Mouse (Mus musculus) lung, postnatal 25 days (tissue): Measurements from ENCODE around the gene Fndc3a.
A peak's percentile ranks its signal among the peaks of the same experiment; 100 is the strongest.

ENCODE experiments used
- DNase-seq: peaks from one replicate; pipeline ENCODE4 v3.0.0; 2022; ENCODE audit warnings: low spot score

Fndc3a gene

GRCm38 (mm10) chr14:72671911-72672310 is 37.9 kb downstream of the Fndc3a start:
- DNase-seq = peak; percentile 15

GRCm38 (mm10) chr14:72670987-72671386 is 38.8 kb downstream of the Fndc3a start:
- no peak for DNase-seq

GRCm38 (mm10) chr14:72649268-72649667 is 60.5 kb downstream of the Fndc3a start:
- DNase-seq = no peak

- no peak for DNase-seq
These were observed 64.3 kb downstream of the Fndc3a start for GRCm38 (mm10) chr14:72645512-72645911.

- no peak for DNase-seq
These were observed 65.2 kb downstream of the Fndc3a start for GRCm38 (mm10) chr14:72644620-72645019.

DNA sequence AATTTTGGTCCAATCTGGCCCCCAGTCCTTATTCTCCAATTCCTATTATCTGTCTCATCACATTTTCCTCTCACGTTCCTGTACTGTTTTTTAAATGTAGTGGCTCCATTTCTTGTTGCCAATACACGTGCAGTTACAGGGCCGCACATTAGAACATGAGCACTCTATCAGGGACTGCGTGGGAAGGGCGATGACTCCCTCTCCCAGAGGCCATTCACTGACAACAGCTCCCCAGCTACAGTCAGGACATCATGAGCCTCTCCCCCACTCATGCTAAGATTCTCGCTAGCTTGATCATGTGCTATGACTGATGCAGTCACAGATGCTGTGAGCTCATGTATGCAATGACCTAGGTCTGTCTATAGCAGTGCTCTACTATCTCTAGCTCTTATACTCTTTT is 71.3 kb downstream of the Fndc3a start:
- no peak for DNase-seq

DNA sequence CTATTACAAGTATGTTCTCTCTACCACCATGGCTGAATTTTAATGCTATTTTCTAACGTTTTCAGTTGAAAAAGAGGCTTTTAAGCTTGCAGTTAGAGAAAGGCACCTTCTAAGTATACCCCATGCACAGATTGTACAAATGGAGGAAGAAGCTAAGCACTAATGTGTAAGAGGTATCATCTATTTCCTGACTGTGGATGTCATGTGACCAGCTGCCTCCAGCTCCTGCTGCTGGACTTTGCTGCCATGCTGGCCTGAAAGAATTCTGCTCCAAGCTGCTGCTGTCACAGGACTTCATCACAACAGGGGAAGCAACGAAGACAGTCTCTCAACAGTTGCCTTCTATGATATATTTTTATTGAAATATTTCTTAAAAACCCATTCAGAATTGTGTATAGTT is 76.2 kb downstream of the Fndc3a start:
- DNase-seq = no peak

DNA sequence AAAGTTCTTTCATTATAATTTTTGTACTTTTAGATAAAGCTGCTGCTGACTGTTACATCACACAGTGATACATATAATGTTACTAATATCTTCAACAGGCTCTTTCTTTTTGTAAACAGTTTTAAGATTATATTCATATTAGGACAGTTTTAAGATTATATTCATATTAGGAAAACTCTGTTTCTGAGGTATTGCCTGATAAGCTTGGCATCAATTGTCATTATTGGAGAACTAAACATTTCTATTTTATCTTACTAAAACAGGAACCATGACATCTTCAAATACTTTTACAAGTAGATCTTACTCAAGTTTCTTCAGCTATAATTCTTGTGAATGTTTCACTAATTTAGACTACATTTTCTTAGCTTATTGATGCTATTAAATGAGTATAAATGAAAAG is 84.4 kb downstream of the Fndc3a start:
- no peak for DNase-seq

- peak; percentile 21 for DNase-seq
These were observed 105.7 kb downstream of the Fndc3a start for GRCm38 (mm10) chr14:72604077-72604476.

DNA sequence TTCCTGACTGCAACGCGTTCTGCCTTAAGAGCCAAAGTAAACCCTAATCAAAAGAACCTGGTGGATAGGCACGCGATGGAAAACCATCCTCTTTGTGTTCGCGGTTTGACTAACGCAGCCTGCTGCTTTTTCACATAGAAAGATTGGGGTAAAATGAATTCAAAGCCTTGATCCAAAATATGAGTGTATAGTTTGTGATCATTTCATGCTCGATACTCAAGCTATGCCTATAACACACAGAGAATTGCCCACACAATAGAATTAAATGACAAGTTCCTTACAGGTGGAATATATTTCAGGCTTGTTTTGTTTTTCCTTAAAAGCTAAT is 106.6 kb downstream of the Fndc3a start:
- no peak for DNase-seq

DNA sequence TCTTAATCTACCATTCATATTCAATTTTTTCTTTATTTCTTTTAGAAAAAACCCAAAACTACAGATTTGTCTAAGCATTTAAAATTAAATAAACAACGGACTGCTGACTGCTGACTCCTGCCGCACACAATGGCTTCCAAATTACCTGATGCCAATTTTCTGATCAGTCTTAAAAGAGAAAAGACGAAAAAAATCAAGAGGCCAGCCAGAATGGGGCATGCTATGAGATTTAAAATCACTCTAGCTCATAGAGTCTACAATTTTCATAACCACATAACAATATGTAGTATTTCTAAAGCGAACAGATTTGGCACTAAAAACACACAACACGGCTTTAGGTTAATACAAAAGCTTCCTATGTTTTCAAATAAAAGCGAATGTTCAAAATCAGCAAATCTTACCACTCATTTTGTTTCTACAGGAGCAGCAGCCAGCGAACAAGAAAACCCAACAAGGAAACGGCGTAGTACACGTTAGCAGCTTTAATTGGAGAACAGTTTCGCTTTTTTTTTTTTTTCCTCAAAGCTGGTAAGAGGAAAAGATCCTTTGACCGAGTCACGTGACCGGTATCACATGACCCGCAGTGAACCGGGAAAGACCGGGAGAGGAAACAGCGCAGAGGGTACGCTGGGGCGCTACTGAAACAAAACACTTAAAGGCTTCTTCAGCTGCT is 107.1 kb downstream of the Fndc3a start:
- peak; percentile 93 for DNase-seq

DNA sequence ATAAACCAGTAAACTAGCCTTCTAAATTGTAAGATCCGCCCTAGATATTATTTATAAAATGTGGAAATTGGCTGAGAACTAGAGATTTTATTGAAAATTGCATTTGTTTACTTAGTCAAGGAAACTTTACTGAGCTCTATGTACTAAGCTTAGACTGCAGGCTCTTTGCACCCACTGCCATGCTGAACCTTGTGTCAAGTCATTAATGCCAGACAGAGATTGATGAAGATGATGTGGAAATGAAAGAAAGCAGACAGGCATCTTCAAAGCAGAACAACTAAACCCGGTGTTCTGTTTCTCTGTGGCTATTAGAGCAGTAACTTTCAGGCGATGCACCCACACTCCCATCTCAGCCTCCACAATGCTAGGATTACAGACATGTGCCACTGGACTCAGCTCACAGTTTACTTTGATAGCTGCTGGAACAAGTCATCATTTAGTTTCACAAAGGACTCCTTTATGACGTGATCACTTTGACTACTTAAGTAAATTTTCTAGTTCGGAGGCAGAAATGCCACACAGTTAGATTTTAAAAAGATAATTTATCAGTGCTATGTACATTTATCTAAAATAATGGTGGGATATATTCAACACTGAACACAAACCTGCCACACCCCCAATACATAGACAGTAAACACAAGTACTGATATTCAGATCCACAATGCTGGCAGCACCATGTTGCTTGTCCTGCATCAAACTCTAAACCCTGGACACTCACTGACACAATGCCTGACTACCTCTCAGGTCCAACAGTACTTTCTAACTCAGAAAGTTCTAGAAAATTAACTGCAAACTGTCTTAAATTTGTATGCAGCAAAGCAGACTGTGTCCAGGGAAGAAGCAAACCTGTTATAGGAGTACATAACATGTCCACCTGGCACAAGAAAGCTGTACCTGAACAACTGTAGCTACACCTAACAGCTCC is 108.2 kb downstream of the Fndc3a start:
- DNase-seq = no peak

DNA sequence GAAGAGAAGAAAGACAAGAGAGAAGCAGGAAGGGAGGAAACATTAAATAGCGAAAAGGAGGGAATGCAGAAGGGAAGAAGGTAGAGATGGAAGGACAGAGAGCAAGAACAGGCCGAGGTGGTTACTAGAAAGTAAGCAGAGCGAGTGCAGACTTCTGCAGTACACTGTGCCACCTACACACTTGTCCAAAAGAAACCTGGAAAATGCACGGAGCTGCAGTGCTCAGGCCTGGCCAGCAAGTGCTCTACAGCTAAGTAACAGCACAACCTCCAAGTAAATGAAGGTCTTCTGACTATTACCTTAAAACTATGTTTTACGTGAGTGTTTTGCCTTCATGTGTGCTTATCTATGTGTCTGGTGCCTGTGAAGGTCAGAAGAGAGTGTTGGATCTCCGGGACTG is 109.4 kb downstream of the Fndc3a start:
- no peak for DNase-seq

DNA sequence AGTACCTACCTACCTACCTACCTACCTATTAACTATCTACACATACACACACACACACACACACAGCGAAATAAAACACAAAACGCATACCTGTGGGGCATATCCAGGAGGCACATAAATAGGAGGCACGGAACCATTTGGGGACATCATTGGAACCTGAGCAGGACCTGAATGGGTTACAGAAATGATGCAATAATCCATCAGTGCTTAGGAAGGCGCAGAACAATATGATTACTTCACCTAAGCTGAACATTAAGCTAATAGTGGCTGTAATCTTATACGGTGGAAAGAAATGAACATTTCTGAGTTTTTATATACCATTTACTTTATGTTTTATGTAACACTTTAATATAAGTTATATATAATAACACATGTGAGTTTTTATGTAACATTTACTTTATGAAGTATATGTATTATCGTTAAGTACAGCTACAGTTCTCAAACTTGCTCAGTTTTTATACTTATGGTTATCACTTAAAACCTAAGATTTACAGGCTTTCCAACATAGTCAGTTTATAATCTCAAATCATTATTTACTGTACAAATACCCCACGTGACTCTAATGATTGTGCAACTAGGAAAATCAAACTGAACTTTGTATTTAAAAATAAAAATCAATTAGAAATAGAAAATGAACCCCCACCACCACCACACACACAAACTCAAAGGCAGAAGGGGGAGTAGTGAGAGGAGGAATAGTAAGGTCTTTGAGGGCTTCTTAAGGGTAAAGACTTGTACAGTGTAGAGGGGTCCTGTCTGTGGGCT is 110.6 kb downstream of the Fndc3a start:
- DNase-seq = no peak

- DNase-seq = no peak
These were observed 115.6 kb downstream of the Fndc3a start for GRCm38 (mm10) chr14:72594191-72594590.

DNA sequence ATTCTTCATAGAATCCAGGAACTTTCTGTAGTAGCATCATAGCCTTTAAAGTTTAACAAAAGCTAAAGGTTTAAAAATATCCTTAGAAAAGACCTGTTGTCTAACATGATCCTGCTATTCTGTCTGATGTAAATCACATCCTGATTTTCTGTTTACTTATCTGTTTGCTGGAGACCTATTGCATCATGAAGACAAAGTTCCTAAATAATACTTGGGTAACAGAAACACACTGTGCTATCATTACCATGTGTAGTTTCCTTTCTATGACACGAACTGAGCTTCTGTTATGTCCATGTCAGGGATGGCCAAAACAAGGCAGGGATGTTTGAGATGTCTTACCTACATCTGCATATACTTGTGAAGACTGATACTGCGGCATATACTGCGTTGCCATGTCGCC is 120.4 kb downstream of the Fndc3a start:
- no peak for DNase-seq

GRCm38 (mm10) chr14:72582979-72583378 is 126.8 kb downstream of the Fndc3a start:
- DNase-seq = no peak

DNA sequence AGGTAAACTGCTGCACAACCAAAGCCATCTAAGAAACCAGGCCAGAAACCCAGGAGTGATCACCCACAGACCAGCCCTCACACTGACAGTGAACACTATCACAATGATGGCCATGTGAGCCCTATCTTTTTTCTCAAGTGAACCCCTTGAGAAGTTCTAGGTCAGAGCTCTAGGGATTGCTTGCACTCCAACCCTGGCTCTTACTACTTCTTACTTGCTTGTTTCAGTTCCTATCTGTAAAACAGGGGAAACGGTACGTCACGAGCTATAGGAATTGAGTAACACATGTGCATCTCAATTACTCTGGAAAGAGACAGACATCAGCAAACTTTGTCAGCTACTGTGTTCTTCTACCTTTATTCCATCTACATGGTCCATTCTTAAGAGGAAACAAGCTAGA is 128.8 kb downstream of the Fndc3a start:
- peak; percentile 11 for DNase-seq

GRCm38 (mm10) chr14:72576283-72576682 is 133.5 kb downstream of the Fndc3a start:
- no peak for DNase-seq

DNA sequence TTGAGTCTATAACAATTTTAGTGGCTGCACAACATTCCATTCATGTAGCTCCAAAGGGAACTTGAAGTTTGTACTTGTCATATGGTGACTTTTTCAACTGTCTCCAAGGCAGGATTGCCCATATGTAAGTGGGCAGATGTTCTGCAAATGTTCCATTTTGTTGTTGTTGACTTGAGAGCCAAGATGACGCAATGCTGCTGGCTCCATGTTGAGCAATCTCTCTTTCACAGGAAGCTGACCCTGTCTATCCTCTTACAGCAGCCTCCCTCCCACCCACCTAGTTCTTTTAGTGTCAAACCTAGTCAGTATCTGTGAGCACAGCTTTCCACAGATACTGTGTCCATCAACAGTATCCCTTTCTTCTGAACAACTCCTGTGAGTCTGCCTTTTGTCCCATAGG is 145.9 kb downstream of the Fndc3a start:
- peak; percentile 41 for DNase-seq

DNA sequence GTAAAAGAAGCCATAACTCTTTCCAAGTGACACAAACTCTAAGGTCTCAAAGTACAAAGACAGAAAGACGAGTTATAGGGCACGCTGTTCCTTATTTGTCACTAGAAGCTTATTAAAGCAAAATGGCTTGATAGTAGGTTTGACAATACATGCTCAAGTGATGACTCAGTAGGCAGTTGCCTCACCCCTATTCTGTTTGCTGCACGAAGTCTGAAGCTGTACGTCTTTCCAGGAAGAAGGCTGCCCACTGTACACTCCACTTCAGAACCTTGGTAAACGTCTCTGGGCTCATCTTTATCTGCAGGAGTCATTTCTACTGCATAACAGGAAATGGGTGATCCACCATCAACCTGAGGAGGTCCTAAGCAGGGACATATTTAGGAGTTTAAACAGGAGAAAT is 151.0 kb downstream of the Fndc3a start:
- DNase-seq = no peak

DNA sequence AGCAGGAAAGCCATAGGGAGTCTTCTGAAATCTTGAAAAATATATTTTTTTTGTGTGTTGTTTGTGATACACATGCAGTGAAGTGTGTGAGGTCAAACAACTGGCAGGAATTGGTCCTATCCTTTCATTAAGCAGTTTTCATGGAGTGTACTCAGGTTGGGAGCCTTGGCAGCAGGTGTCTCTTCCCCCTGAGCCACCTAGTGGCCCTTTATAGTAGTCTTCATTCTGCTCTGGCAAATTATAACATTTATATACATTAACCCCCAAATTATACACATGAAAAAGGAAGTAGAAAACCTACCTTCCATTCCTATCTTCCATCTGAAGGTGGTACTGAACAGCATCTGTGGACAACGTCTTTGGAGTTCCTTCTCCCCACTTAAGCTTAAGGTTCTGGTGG is 154.0 kb downstream of the Fndc3a start:
- no peak for DNase-seq
